In the genomic region with DNA sequence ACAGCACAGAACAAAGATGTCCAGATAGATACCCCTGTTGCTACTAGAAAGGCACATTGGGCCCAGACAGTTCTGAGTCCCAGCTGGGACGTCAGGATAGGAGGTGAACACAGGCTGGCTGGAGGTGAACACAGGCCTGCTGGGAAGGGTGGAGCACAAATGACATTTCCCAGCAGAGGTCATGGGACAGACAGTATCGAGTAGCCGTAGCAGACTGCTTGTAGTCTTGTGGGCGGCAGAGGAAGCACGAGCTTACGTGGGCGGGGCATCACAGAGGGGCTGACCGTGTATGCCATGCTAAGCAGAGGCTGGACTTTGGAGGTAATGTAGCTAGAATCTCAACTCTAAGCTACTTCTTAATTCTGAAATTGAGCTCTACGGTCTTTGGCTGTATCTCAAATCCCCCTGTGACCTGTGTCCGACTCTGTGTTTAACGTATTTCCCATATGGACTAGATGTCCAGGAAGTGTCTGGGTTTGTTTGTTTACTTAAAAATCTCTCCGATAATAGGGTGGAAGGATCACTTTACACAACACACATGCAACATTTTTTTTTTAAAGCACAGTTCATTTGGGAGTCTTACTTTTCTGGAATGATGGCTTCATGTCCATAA, we compare ENCODE assay signal across 9 mouse cellular contexts.
DNase-seq lines count a peak whose midpoint lies in the region; ATAC-seq lines count a peak whose summit lies in the region.
"Had no signal": no experiment of that assay in that cellular context is flagged by ENCODE, and none has a peak within 500 bp of the region (broad histone marks: within the 10 kb centered on the region; RNA-seq: fewer than 3 reads in every experiment).

No protein-coding gene starts in this region.

- no peaks in the 10 kb centered on the region for H3K36me3 ChIP-seq in midbrain, embryonic 16.5 days (ENCODE audit: control insufficient read depth, insufficient read depth, low read length)
- no peaks in the 10 kb centered on the region for H3K36me3 ChIP-seq in midbrain, embryonic 11.5 days (ENCODE audit: control insufficient read depth, insufficient read depth, low read length)
- H3K36me3 ChIP-seq in forebrain, embryonic 13.5 days (ENCODE audit: poor library complexity, severe bottlenecking), result no peaks in the 10 kb centered on the region
- H3K36me3 ChIP-seq: limb, embryonic 13.5 days had no signal

- no peaks in the 10 kb centered on the region; the same call in 1 of the 2 replicates for H3K27me3 ChIP-seq in midbrain, embryonic 16.5 days (ENCODE audit: control insufficient read depth, insufficient read depth, low read depth, low read length)
- H3K27me3 ChIP-seq in midbrain, embryonic 11.5 days (ENCODE audit: control insufficient read depth, insufficient read depth, low read length), result peaks cover 3% of the 10 kb centered on the region
- H3K27me3 ChIP-seq in forebrain, embryonic 13.5 days, result peaks cover 16% of the 10 kb centered on the region

- H3K4me3 ChIP-seq in midbrain, embryonic 16.5 days (ENCODE audit: low read depth, low read length), result no peak overlapping the region
- H3K4me3 ChIP-seq in midbrain, embryonic 11.5 days (ENCODE audit: low read depth, low read length), result no peak overlapping the region
- no peak overlapping the region for H3K4me3 ChIP-seq in forebrain, embryonic 13.5 days
- H3K4me3 ChIP-seq: limb, embryonic 13.5 days had no signal

- peaks cover 33% of the 10 kb centered on the region for H3K4me1 ChIP-seq in midbrain, embryonic 16.5 days (ENCODE audit: control insufficient read depth, insufficient read depth, low read length)
- peaks cover 25% of the 10 kb centered on the region for H3K4me1 ChIP-seq in midbrain, embryonic 11.5 days (ENCODE audit: control insufficient read depth, insufficient read depth, low read length)
- H3K4me1 ChIP-seq in forebrain, embryonic 13.5 days, result peaks cover 29% of the 10 kb centered on the region

- no peak overlapping the region for H3K4me2 ChIP-seq in midbrain, embryonic 16.5 days (ENCODE audit: low read length)
- H3K4me2 ChIP-seq in midbrain, embryonic 11.5 days, result no peak overlapping the region
- H3K4me2 ChIP-seq in forebrain, embryonic 13.5 days, result no peak overlapping the region
- H3K4me2 ChIP-seq: limb, embryonic 13.5 days had no signal

- 69% methylated on average over 12 of the region's 12 CpGs for WGBS in midbrain, embryonic 16.5 days
- 62% methylated on average over 12 of the region's 12 CpGs for WGBS in midbrain, embryonic 11.5 days
- 74% methylated on average over 12 of the region's 12 CpGs for WGBS in forebrain, embryonic 13.5 days

- H3K9ac ChIP-seq in midbrain, embryonic 16.5 days (ENCODE audit: low read depth, low read length), result no peak overlapping the region
- no peak overlapping the region for H3K9ac ChIP-seq in midbrain, embryonic 11.5 days (ENCODE audit: low read length)
- no peak overlapping the region for H3K9ac ChIP-seq in forebrain, embryonic 13.5 days
- H3K9ac ChIP-seq: limb, embryonic 13.5 days had no signal

- 0 out of 2 replicates have a peak overlapping the region, but pooled peaks have one; percentile 8 for H3K27ac ChIP-seq in midbrain, embryonic 16.5 days (ENCODE audit: low read length)
- H3K27ac ChIP-seq in midbrain, embryonic 11.5 days (ENCODE audit: low read depth, low read length), result no peak overlapping the region
- no peak overlapping the region for H3K27ac ChIP-seq in forebrain, embryonic 13.5 days
- H3K27ac ChIP-seq: limb, embryonic 13.5 days had no signal

- ATAC-seq in midbrain, embryonic 16.5 days, result no peak
- ATAC-seq in midbrain, embryonic 11.5 days (ENCODE audit: low FRiP score), result no peak
- ATAC-seq in forebrain, embryonic 13.5 days, result no peak

- peak; percentile 20 for DNase-seq in adrenal gland, postnatal 14 days
- no peak for DNase-seq in adrenal gland, adult (ENCODE audit: inconsistent age in 2 of 2, low spot score in 1 of 2)
- DNase-seq in midbrain, embryonic 11.5 days (ENCODE audit: low spot score, missing footprints), result no peak
- DNase-seq in kidney, postnatal 4 days, result peak; percentile 33 to 47
- no peak for DNase-seq in urinary bladder, postnatal 25 days (ENCODE audit: low spot score)
- no peak for DNase-seq in thymus, postnatal 4 days

- no peaks in the 10 kb centered on the region for H3K9me3 ChIP-seq in midbrain, embryonic 16.5 days (replicated peaks; ENCODE audit: control insufficient read depth, low read length, poor library complexity, severe bottlenecking)
- no peaks in the 10 kb centered on the region for H3K9me3 ChIP-seq in midbrain, embryonic 11.5 days (ENCODE audit: control insufficient read depth, low read length)
- no peaks in the 10 kb centered on the region for H3K9me3 ChIP-seq in forebrain, embryonic 13.5 days (replicated peaks)
- H3K9me3 ChIP-seq: limb, embryonic 13.5 days had no signal

Comparison
In these comparisons a context has a peak if more than half of its experiments do, and no peak if none do; other contexts are left out.
1. DNase-seq: peak in adrenal gland, postnatal 14 days (single experiment) and kidney, postnatal 4 days (2 of 2); none in adrenal gland, adult (0 of 2), midbrain, embryonic 11.5 days (single experiment), urinary bladder, postnatal 25 days (single experiment) and thymus, postnatal 4 days (single experiment).